Mouse (Mus musculus): ENCODE measurements at regions not wholly inside any gene's neighbourhood (a gene's known extent, or its start where the extent isn't known, plus 50 kb on each side); places are given as distances from the start of the nearest gene placed in this dataset.

- no peak for DNase-seq (ENCODE audit: low spot score in 2 of 2)
These were observed 70.9 kb upstream of the Gas2 start for GRCm38 (mm10) chr7:51790690-51791560.

GRCm38 (mm10) chr7:51791561-51791863 is 70.3 kb upstream of the Gas2 start:
- no peak for DNase-seq (ENCODE audit: low spot score in 2 of 2)
